Mouse (Mus musculus) ES-E14 (cell line): ENCODE results near the gene 2300009A05Rik.

Experiments
- CHD2 ChIP-seq: IDR thresholded peaks from 2 replicates; pipeline ENCODE4 v1.6.1; 2014; ENCODE audit warnings: mild to moderate bottlenecking, low read depth, low read length, inconsistent platforms
- HCFC1 ChIP-seq: IDR thresholded peaks from 2 replicates; pipeline ENCODE4 v1.6.1; 2012; ENCODE audit warnings: low read length, inconsistent platforms, borderline replicate concordance; ENCODE audit not compliant: insufficient read depth
- MAFK ChIP-seq: IDR thresholded peaks from 2 replicates; pipeline ENCODE4 v1.6.1; 2014; ENCODE audit warnings: mild to moderate bottlenecking, low read depth, low read length, inconsistent platforms; ENCODE audit not compliant: insufficient read depth
- ZC3H11A ChIP-seq: IDR thresholded peaks from 2 replicates; pipeline ENCODE4 v1.6.1; 2012; ENCODE audit warnings: low read depth, mild to moderate bottlenecking, inconsistent platforms, low read length, borderline replicate concordance
- ZNF384 ChIP-seq: IDR thresholded peaks from 2 replicates; pipeline ENCODE4 v1.6.1; 2012; ENCODE audit warnings: low read depth, low read length, inconsistent platforms

- TF ChIP-seq ZC3H11A (no peak), ZNF384 (no peak), MAFK (no peak), HCFC1 (no peak), CHD2 (no peak)
Measured at GRCm38 (mm10) chr9:63378174-63378573, 20.9 kb downstream of the 2300009A05Rik start.
